7 mouse cellular contexts compared by ENCODE assay signal in the genomic region with DNA sequence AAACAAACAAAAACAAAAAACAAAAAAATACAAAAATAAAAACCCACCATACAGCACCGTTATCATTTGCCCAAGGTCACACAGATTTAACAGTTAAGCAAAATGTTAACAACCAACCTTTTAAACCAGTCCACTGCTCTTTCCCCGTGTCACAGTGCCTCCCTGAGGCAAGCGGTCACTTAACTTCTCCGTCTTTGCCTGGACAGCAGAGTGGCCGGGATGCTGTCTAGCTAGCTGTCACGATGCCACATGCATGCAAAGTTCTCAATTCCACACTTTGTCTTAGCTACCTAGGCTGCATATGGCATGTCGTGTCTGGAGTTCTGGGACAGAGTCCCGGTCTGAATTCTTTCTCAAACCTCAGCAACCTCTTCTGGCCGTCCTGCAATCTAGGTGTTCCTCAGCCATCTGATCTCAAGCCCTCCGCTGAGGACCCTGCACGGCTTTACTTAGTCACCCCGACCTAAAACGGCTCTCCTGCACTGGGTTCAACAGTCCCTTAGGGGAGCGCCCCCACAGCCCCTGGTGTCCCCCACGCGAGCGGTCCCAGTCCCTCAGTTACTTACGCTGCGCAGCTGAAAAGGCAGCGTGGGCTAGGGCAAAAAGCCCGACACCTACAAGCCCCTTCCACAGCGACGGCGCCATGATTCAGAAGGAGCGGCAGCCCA. TPM values are rescaled to one million over a fixed set of nuclear protein-coding genes. Genes with fewer than 3 reads are reported as not detected.
DNase-seq lines count a peak whose midpoint lies in the region; ATAC-seq and TF ChIP-seq lines count a peak whose summit lies in the region.

No protein-coding gene starts in this region.

- 23% methylated on average over 25 of the region's 25 CpGs for WGBS in spleen, adult 2 months
- WGBS in limb, embryonic 14.5 days = 18% methylated on average over 25 of the region's 25 CpGs
- WGBS in midbrain, embryonic 11.5 days = 11% methylated on average over 25 of the region's 25 CpGs

- H3K9me3 ChIP-seq in limb, embryonic 14.5 days (ENCODE audit: control insufficient read depth, low read length) = no peaks in the 10 kb centered on the region
- H3K9me3 ChIP-seq in midbrain, embryonic 11.5 days (ENCODE audit: control insufficient read depth, low read length) = no peaks in the 10 kb centered on the region

- no peaks in the 10 kb centered on the region for H3K27me3 ChIP-seq in spleen, adult 2 months (ENCODE audit: control insufficient read depth, insufficient read depth, low read length)
- no peaks in the 10 kb centered on the region for H3K27me3 ChIP-seq in limb, embryonic 14.5 days (ENCODE audit: control insufficient read depth, insufficient read depth, low read length)
- H3K27me3 ChIP-seq in midbrain, embryonic 11.5 days (ENCODE audit: control insufficient read depth, insufficient read depth, low read length) = no peaks in the 10 kb centered on the region

- peaks cover 1% of the 10 kb centered on the region; the same call in 1 of the 2 replicates for H3K36me3 ChIP-seq in spleen, adult 2 months (ENCODE audit: control insufficient read depth, insufficient read depth, low read length)
- H3K36me3 ChIP-seq in limb, embryonic 14.5 days (ENCODE audit: control insufficient read depth, insufficient read depth, low read length) = 0 out of 2 replicates have a peak, but pooled peaks cover 5% of the 10 kb centered on the region
- H3K36me3 ChIP-seq in midbrain, embryonic 11.5 days (ENCODE audit: control insufficient read depth, insufficient read depth, low read length) = no peaks in the 10 kb centered on the region

- no peaks in the 10 kb centered on the region for H3K4me1 ChIP-seq in spleen, adult 2 months (ENCODE audit: control insufficient read depth, insufficient read depth, insufficient read length)
- no peaks in the 10 kb centered on the region for H3K4me1 ChIP-seq in limb, embryonic 14.5 days (ENCODE audit: control insufficient read depth, insufficient read depth, low read length)
- peaks cover 3% of the 10 kb centered on the region; the same call in 1 of the 2 replicates for H3K4me1 ChIP-seq in midbrain, embryonic 11.5 days (ENCODE audit: control insufficient read depth, insufficient read depth, low read length)

- peak overlapping the region; percentile 77 for H3K9ac ChIP-seq in limb, embryonic 14.5 days (ENCODE audit: low read depth, low read length, severe bottlenecking)
- peak overlapping the region; percentile 78 for H3K9ac ChIP-seq in midbrain, embryonic 11.5 days (ENCODE audit: low read length)

- peak overlapping the region; percentile 55; the same call in 1 of the 2 replicates for H3K27ac ChIP-seq in spleen, adult 2 months (ENCODE audit: insufficient read depth, low read length)
- H3K27ac ChIP-seq in limb, embryonic 14.5 days (replicated peaks; ENCODE audit: low read depth, low read length) = peak overlapping the region; percentile 61
- peak overlapping the region; percentile 25; the same call in 1 of the 2 replicates for H3K27ac ChIP-seq in midbrain, embryonic 11.5 days (ENCODE audit: low read depth, low read length)

- peak; percentile 32; the same call in 1 of the 2 replicates for ATAC-seq in limb, embryonic 14.5 days (ENCODE audit: low FRiP score, low read depth)
- ATAC-seq in midbrain, embryonic 11.5 days (ENCODE audit: low FRiP score) = peak; percentile 70; the same call in 1 of the 2 replicates

- peak in 1 of 2 experiments; percentile 3 for DNase-seq in spleen, adult 2 months (ENCODE audit: low read depth in 1 of 2, low spot score in 2 of 2)
- no peak for DNase-seq in spleen, postnatal 4 days (ENCODE audit: low spot score in 2 of 2)
- DNase-seq in embryo, embryonic 11.5 days (ENCODE audit: low read depth, low spot score) = peak; percentile 4
- DNase-seq in heart, postnatal 4 days = peak; percentile 22
- no peak for DNase-seq in limb, embryonic 14.5 days (ENCODE audit: low spot score)
- DNase-seq in midbrain, embryonic 11.5 days (ENCODE audit: low spot score, missing footprints) = peak; percentile 88
- DNase-seq in yolk sac, embryonic 10.5 days (ENCODE audit: low spot score) = no peak

- no peak for TF ChIP-seq POLR2A in spleen, adult 2 months (IDR thresholded peaks at IDR 0.05; ENCODE audit: low read depth, low read length)
- no peak for TF ChIP-seq POLR2A in limb, embryonic 14.5 days (IDR thresholded peaks at IDR 0.05; ENCODE audit: borderline replicate concordance, extremely low read depth, insufficient read depth, insufficient read length)

- H3K4me2 ChIP-seq in limb, embryonic 14.5 days (replicated peaks; ENCODE audit: low read depth, low read length, severe bottlenecking) = peak overlapping the region; percentile 45
- H3K4me2 ChIP-seq in midbrain, embryonic 11.5 days = peak overlapping the region; percentile 47

- peak overlapping the region; percentile 72 for H3K4me3 ChIP-seq in spleen, adult 2 months (ENCODE audit: extremely low read depth, insufficient read depth, insufficient read length)
- peak overlapping the region; percentile 61 for H3K4me3 ChIP-seq in limb, embryonic 14.5 days (replicated peaks; ENCODE audit: low read length)
- H3K4me3 ChIP-seq in midbrain, embryonic 11.5 days (ENCODE audit: low read depth, low read length) = peak overlapping the region; percentile 63

- no peak for TF ChIP-seq CTCF in spleen, adult 2 months (IDR thresholded peaks at IDR 0.05; ENCODE audit: extremely low read depth, insufficient read depth, insufficient read length, insufficient replicate concordance)

RNA-seq across cellular contexts. Expression of gene Mmgt1, which starts 0.5 kb away (rescaled TPM):
- polyA plus RNA-seq in spleen, adult 2 months (2012; rRNA removed) = 1.9 and 2.0 TPM in 2 replicates
- 10 to 100 TPM; 30.3 to 31.7 TPM for total RNA-seq in heart, postnatal 4 days (2021)
- polyA plus RNA-seq in limb, embryonic 14.5 days (2012; rRNA removed) = 17.6 and 17.9 TPM in 2 replicates
- polyA plus RNA-seq in limb, embryonic 14.5 days (2014; fragmentation: Nextera tagmentation; extraction: Ambion mirVana) = 21.1 and 24.1 TPM in 2 replicates
- 50.9 and 51.6 TPM in 2 replicates for polyA plus RNA-seq in midbrain, embryonic 11.5 days (2014; fragmentation: Nextera tagmentation; extraction: Ambion mirVana)

RNA-seq across cellular contexts. Expression of gene Slc9a6, which starts 12.2 kb away (rescaled TPM):
- polyA plus RNA-seq in spleen, adult 2 months (2012; rRNA removed) = 8.5 and 9.4 TPM in 2 replicates
- 10 to 100 TPM; 16.4 to 18.2 TPM for total RNA-seq in heart, postnatal 4 days (2021)
- 16.1 and 17.0 TPM in 2 replicates for polyA plus RNA-seq in limb, embryonic 14.5 days (2012; rRNA removed)
- 11.8 and 13.1 TPM in 2 replicates for polyA plus RNA-seq in limb, embryonic 14.5 days (2014; fragmentation: Nextera tagmentation; extraction: Ambion mirVana)
- polyA plus RNA-seq in midbrain, embryonic 11.5 days (2014; fragmentation: Nextera tagmentation; extraction: Ambion mirVana) = 15.6 and 17.2 TPM in 2 replicates

RNA-seq across cellular contexts. Expression of gene Gm648, which starts 47.9 kb away (rescaled TPM):
- not detected in 2 replicates for polyA plus RNA-seq in spleen, adult 2 months (2012; rRNA removed)
- not detected for total RNA-seq in heart, postnatal 4 days (2021)
- 0.14 TPM in 1 of 2 replicates, not detected in the other for polyA plus RNA-seq in limb, embryonic 14.5 days (2012; rRNA removed)
- not detected in 2 replicates for polyA plus RNA-seq in limb, embryonic 14.5 days (2014; fragmentation: Nextera tagmentation; extraction: Ambion mirVana)
- not detected in 2 replicates for polyA plus RNA-seq in midbrain, embryonic 11.5 days (2014; fragmentation: Nextera tagmentation; extraction: Ambion mirVana)

Comparison
In these comparisons a context has a peak if more than half of its experiments do, and no peak if none do; other contexts are left out.
1. DNase-seq: peak in embryo, embryonic 11.5 days (single experiment), heart, postnatal 4 days (single experiment) and midbrain, embryonic 11.5 days (single experiment); none in spleen, postnatal 4 days (0 of 2), limb, embryonic 14.5 days (single experiment) and yolk sac, embryonic 10.5 days (single experiment).
2. Peak in every context shown above with its lines, with median percentiles within 50 percentile points of each other: H3K27ac ChIP-seq and H3K4me3 ChIP-seq.